Mouse (Mus musculus): ENCODE measurements around the gene Sema4b. TPM values are rescaled to one million over a fixed set of nuclear protein-coding genes. Genes with fewer than 3 reads are reported as not detected.

Gene Sema4b
- polyA plus RNA-seq (2012; rRNA removed), result 14.7 and 19.0 TPM in 2 replicates

DNA sequence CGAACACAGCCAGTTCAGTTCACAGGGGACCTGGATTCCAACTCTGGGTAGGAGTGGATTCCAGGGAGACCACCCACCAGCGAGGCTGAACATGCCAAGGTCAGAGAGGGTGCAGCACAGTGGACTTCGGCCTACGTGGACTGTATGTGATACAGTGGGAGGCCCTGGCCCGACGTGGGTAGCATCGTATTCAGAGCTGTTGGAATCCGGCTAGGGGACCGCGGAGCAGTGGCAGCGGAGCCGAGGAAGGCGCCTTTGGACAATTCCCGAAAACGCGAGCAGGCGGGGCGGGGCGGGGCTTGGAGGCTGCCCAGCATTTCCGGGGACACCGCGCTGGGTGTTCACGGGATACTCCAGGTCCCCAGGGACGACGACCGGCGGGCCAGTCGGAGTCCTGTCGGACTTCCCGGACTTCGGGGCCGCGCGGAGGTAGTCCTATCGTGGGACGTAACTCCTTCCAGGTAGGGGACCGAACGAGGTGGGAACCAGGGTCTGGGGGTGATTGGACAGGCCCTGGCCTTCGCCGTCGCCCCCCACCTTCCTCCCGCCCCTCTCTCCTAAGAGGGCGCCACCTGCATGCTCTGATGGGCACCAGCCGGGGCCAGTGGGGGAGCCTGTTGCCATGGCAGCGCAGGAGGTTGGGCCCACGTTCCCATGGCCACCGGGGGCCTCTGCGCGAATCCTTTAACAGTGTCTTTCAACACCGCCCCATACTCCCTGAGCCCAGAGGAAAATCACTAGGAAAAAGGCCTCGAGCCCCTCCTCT, at the start of gene Sema4b:
Sema4b (plus strand) TSS at position 311 of the 766 bp plus-strand sequence.
- TF ChIP-seq POLR2A (IDR thresholded peaks at IDR 0.05; ENCODE audit: borderline replicate concordance, extremely low read depth, low read depth, low read length) (peak; percentile 26; the same call in 1 of the 2 replicates), CTCF (IDR thresholded peaks at IDR 0.05; ENCODE audit: insufficient read depth, low read length) (no peak)
- DNase-seq, result peak; percentile 89

DNA sequence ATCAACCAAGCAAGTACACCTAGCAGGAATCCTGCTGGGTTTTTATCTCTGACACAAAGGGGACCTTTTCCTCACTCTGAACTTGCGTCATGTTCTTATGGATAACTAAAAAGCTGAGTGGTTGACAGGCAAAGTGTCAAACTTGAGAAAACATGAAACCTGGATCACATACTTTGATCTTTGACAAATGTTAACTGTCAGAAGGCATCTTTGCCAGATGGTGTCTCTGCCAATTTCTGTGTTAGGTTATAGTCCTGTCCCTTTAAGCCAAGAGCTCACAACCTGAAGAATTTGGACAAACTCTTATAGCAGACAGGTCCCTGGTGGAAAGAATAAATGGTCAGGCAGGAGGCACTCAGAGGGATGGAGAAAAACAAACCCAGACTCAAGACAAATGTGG, 48.3 kb upstream of the Sema4b start:
- no peak for DNase-seq
- H3K4me3 ChIP-seq (replicated peaks; ENCODE audit: extremely low read depth, low read depth, low read length), result no peak overlapping the region
- WGBS, result 68% methylated on average over 1 of the region's 1 CpGs
- TF ChIP-seq POLR2A (IDR thresholded peaks at IDR 0.05; ENCODE audit: borderline replicate concordance, extremely low read depth, low read depth, low read length) (no peak), CTCF (IDR thresholded peaks at IDR 0.05; ENCODE audit: insufficient read depth, low read length) (no peak)
- H3K4me1 ChIP-seq (ENCODE audit: control insufficient read depth, insufficient read depth, low read length), result peaks cover 9% of the 10 kb centered on the region

More for the DNA sequence above, at the start of gene Sema4b:
- Histone ChIP-seq H3K4me1 (ENCODE audit: control insufficient read depth, insufficient read depth, low read length) (peaks cover 6% of the 10 kb centered on the region), H3K4me3 (replicated peaks; ENCODE audit: extremely low read depth, low read depth, low read length) (peak within 1 kb of the TSS; percentile 40)
- 5% methylated on average over 50 of the region's 51 CpGs for WGBS

DNA sequence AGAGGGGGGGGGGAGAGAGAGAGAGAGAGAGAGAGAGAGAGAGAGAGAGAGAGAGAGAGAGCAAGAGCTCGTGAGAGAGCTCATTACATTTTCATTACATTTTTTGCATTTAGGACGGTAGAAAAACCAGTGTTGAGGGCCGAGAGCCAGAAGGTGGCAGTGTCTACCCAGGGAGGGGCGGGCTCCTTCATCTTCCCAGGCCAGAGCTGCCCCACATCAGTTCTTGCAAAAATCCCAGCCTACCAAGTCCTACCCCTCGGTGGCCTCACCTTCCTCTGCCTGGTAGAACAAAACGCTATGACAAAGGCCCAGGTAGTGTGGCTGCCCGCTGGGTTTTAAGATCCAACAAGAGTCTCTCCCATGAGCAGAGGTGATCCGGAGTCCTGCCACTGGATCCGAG, 45.8 kb upstream of the Sema4b start:
- WGBS, result 13% methylated on average over 9 of the region's 9 CpGs
- DNase-seq, result peak; percentile 69
- no peak overlapping the region for H3K4me3 ChIP-seq (replicated peaks; ENCODE audit: extremely low read depth, low read depth, low read length)
- H3K4me1 ChIP-seq (ENCODE audit: control insufficient read depth, insufficient read depth, low read length), result no peaks in the 10 kb centered on the region
- TF ChIP-seq POLR2A (IDR thresholded peaks at IDR 0.05; ENCODE audit: borderline replicate concordance, extremely low read depth, low read depth, low read length) (no peak), CTCF (IDR thresholded peaks at IDR 0.05; ENCODE audit: insufficient read depth, low read length) (peak; percentile 85)

DNA sequence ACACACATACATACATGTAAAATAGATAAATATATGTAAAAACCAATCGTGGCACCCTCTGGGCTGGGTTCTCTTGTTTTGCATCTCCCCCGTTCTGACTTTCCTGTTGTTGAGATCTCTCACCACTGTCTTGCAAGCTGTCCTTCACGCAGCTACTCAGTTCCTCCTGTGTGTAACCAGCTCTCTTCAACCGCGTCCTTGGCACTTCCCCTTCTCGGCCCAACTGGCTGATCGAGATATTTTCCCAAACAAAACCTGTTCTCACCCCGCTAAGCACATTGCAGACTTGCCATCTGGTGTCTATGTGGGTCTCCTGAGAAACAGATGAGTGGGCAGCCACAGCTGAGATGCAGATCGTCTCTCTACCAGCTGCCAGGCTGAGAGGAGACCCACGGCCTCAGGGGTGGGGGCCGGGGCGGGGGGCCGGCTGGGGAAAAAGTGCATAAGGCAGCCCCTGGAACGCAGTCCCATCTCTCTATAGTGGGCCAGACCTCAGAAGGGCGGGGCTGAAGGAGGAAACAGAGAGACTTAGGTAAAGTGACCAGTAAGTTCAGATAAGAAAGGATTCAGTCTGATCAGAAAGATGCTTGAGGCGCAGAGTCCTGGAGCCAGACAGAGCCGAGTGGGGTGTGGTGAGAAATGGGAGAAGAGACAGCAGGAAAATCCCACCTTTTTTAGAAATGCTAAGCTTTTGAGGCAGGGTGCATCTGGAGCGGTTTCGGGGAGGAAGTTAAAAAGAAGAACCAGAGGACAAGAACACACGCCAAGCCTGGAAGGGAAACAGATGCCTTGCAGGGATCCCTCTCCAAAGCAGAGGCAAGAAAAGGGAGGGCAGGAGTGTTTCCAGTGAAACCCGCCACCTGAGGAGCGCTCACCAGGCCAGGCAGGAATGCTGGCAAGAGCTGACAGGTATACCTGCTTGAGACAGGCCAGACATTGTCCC, 43.0 kb upstream of the Sema4b start:
- 38% methylated on average over 22 of the region's 22 CpGs for WGBS

DNA sequence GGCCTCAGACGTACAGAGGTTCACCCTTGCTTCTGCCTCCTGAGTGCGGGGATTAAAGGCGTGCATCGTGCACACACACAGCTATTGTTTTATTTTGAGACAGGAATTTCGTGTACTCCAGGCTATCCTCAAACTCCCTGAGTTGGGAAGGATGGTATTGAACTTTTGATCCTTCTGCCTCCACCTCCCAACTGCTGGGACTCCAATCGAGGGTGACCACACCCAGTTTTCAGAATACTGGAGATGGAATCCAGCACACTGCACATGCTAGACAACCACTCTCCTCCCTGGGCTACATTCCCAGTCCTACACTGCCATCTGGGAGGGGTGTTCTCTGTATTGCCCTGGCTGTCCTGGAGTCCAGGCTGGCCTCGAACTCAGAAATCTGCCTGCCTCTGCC, 41.9 kb upstream of the Sema4b start:
- Histone ChIP-seq H3K4me3 (replicated peaks; ENCODE audit: extremely low read depth, low read depth, low read length) (no peak overlapping the region), H3K4me1 (ENCODE audit: control insufficient read depth, insufficient read depth, low read length) (no peaks in the 10 kb centered on the region)
- WGBS, result 80% methylated on average over 7 of the region's 7 CpGs
- DNase-seq, result no peak
- TF ChIP-seq CTCF (IDR thresholded peaks at IDR 0.05; ENCODE audit: insufficient read depth, low read length), result no peak
- no peak for TF ChIP-seq POLR2A (IDR thresholded peaks at IDR 0.05; ENCODE audit: borderline replicate concordance, extremely low read depth, low read depth, low read length)

More for the DNA sequence above, 43.0 kb upstream of the Sema4b start:
- no peak overlapping the region for H3K4me3 ChIP-seq (replicated peaks; ENCODE audit: extremely low read depth, low read depth, low read length)
- TF ChIP-seq CTCF (IDR thresholded peaks at IDR 0.05; ENCODE audit: insufficient read depth, low read length) (no peak), POLR2A (IDR thresholded peaks at IDR 0.05; ENCODE audit: borderline replicate concordance, extremely low read depth, low read depth, low read length) (no peak)
- no peaks in the 10 kb centered on the region for H3K4me1 ChIP-seq (ENCODE audit: control insufficient read depth, insufficient read depth, low read length)
- no peak for DNase-seq

DNA sequence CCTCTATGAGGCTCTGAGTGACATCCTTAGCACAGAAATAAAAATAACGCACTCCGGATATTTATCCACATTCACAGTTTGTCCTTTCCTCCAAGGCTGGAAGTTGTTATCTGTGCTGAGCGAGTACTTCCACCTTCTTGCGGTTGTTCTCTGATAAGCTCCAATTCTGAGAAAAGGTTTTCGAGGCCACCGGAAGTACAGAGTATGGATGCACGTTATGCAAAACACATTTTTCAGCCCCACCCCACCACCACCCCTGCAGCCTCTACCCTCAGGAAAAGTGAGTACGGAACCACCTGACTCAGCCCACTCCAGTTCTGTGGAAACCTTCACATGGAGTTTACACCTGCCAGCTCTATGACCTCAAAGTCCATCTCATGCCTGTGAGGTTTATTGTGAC, 40.6 kb upstream of the Sema4b start:
- no peak for DNase-seq
- TF ChIP-seq CTCF (IDR thresholded peaks at IDR 0.05; ENCODE audit: insufficient read depth, low read length) (no peak), POLR2A (IDR thresholded peaks at IDR 0.05; ENCODE audit: borderline replicate concordance, extremely low read depth, low read depth, low read length) (no peak)
- 59% methylated on average over 8 of the region's 8 CpGs for WGBS
- H3K4me3 ChIP-seq (replicated peaks; ENCODE audit: extremely low read depth, low read depth, low read length), result no peak overlapping the region
- no peaks in the 10 kb centered on the region for H3K4me1 ChIP-seq (ENCODE audit: control insufficient read depth, insufficient read depth, low read length)

DNA sequence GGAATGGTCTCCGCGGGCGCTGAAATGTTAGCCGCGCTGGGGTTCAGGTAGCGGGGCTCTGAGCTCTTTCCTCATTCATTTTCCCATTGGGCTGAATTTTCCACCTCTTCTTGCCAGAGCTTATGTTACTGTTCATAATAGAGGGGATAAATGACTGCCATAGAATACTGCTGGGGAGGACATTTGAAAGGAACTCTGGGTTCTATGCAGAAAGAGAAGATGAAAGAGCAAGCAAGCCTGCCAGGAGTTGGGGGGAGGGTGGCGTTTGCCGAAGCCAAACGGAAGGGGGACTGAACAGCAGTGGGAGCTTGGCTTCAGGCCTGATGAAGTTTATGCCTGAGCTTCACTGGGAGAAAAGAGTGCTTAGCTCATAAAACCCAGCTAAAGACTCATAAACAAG, 37.3 kb upstream of the Sema4b start:
- TF ChIP-seq CTCF (IDR thresholded peaks at IDR 0.05; ENCODE audit: insufficient read depth, low read length) (no peak), POLR2A (IDR thresholded peaks at IDR 0.05; ENCODE audit: borderline replicate concordance, extremely low read depth, low read depth, low read length) (no peak)
- no peak overlapping the region for H3K4me3 ChIP-seq (replicated peaks; ENCODE audit: extremely low read depth, low read depth, low read length)
- DNase-seq, result no peak
- H3K4me1 ChIP-seq (ENCODE audit: control insufficient read depth, insufficient read depth, low read length), result no peaks in the 10 kb centered on the region
- WGBS, result 59% methylated on average over 9 of the region's 9 CpGs

DNA sequence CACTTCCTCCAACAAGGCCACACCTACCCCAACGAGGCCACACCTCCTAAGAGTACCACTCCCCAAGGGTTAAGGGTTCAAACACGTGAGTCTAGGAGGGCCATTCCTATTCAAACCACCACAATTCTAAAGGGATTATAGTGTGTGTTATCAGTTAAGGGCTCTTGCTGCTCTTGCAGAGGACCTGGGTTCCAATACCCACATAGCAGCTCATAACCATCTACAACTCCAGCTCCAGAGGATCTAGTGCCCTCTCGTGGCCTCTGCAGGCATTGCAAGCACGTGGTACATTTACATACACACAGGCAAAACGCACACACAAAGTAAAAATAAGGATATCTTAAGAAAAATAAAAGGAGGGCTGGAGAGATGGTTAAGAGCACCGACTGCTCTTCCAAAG, 34.5 kb upstream of the Sema4b start:
- no peak for DNase-seq
- Histone ChIP-seq H3K4me3 (replicated peaks; ENCODE audit: extremely low read depth, low read depth, low read length) (no peak overlapping the region), H3K4me1 (ENCODE audit: control insufficient read depth, insufficient read depth, low read length) (0 out of 2 replicates have a peak, but pooled peaks cover 3% of the 10 kb centered on the region)
- WGBS, result 60% methylated on average over 6 of the region's 6 CpGs
- TF ChIP-seq POLR2A (IDR thresholded peaks at IDR 0.05; ENCODE audit: borderline replicate concordance, extremely low read depth, low read depth, low read length) (no peak), CTCF (IDR thresholded peaks at IDR 0.05; ENCODE audit: insufficient read depth, low read length) (peak; percentile 66)

DNA sequence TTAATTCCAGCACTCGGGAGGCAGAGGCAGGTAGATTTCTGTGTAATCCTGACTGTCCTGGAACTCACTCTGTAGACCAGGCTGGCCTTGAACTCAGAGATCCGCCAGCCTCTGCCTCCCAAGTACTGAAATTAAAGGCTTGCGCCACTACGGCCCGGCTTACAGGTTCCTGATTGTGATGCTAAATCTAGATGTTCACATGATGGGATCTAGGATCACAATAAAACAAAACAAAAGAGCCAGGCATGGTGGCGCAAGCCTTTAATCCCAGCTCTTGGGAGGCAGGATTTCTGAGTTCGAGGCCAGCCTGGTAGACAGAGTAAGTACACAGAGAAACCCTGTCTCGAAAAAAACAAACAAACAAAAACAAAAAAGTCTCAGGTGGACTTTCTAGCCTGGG, 33.9 kb upstream of the Sema4b start:
- 94% methylated on average over 8 of the region's 8 CpGs for WGBS
- no peak for TF ChIP-seq CTCF (IDR thresholded peaks at IDR 0.05; ENCODE audit: insufficient read depth, low read length)
- no peak for TF ChIP-seq POLR2A (IDR thresholded peaks at IDR 0.05; ENCODE audit: borderline replicate concordance, extremely low read depth, low read depth, low read length)
- Histone ChIP-seq H3K4me1 (ENCODE audit: control insufficient read depth, insufficient read depth, low read length) (0 out of 2 replicates have a peak, but pooled peaks cover 3% of the 10 kb centered on the region), H3K4me3 (replicated peaks; ENCODE audit: extremely low read depth, low read depth, low read length) (no peak overlapping the region)
- no peak for DNase-seq
